Mouse (Mus musculus): ENCODE measurements around the gene Inpp5d.

Gene Inpp5d

GRCm38 (mm10) chr1:87620211-87620668 lies at the start of gene Inpp5d:
Gene Inpp5d (plus strand): TSS chr1:87620312.
- peak; percentile 42 to 52 for DNase-seq

DNA sequence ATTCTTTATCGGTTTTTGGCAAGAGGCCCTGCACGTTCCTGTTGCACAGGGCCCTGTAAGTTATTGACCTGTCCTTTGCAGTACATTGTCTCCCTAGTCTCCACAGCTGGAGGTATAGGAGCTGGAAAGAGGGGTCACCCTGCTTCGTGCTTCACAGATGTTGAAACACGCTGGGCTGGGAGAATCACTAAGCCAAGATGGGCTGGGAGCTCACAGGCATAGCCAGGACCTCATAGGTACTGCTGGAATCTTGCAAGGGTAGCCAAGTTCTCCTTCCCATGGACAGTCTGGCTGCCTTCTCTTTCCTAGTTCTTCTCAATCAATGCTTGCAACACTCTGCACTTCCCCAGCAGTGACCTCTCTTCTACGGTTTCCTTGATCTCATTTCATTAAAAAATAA lies 46.9 kb upstream of the Inpp5d start:
- peak; percentile 14 to 31 for DNase-seq

- peak; percentile 91 to 96 for DNase-seq
Observed at GRCm38 (mm10) chr1:87573800-87574215, 46.3 kb upstream of the Inpp5d start, which contains the start of gene Ngef. Gene Ngef (minus strand): TSS chr1:87573870.

- peak in 1 of 2 experiments; percentile 29 for DNase-seq
Observed at GRCm38 (mm10) chr1:87574353-87574752, 45.8 kb upstream of the Inpp5d start.

GRCm38 (mm10) chr1:87574785-87575184 lies 45.3 kb upstream of the Inpp5d start:
- DNase-seq, result peak; percentile 95 to 98

- DNase-seq, result no peak
Observed at GRCm38 (mm10) chr1:87578965-87579364, 41.1 kb upstream of the Inpp5d start.

DNA sequence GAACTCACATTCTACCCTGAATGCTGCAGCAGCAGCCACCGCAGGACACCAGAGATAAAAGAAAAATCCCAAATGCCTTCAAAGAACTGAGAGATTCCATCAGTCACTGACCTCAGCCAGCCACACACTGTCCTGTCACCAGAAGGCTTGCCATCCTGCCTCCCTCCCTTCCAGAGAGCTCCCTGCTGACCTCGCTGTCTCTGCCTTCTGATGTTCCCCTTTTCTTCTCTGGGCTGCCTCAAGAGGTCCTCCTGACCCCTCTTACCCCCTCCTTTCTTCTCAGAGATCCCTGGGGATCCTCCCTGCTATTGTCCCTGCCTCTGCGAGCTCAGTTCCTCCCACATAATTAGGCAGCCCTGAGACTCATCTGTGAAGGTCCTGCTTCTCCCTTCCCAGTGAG lies 39.3 kb upstream of the Inpp5d start:
- DNase-seq, result no peak

- no peak for DNase-seq
Observed at GRCm38 (mm10) chr1:87589162-87589561, 30.9 kb upstream of the Inpp5d start.

DNA sequence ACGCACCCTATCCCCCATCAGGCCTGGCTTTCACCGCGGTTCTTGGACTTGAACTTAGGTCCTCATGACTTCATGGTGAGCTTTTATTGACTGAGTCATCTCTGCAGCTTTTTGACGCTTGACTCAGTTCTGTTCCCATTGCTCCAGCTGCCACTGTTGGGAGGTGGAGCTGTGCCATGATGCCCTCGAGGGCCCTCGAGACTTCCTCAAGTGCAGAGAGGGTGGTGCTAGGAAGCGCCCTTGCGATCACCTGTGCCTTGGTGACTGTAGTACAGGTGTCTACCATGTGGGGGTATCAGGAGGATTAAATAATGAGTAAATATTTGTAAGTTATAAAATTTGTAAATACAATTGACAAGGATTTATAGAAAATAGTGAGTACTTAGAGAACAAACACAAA lies 30.1 kb upstream of the Inpp5d start:
- DNase-seq, result no peak

- no peak for DNase-seq
Observed at GRCm38 (mm10) chr1:87594261-87594660, 25.9 kb upstream of the Inpp5d start.

DNA sequence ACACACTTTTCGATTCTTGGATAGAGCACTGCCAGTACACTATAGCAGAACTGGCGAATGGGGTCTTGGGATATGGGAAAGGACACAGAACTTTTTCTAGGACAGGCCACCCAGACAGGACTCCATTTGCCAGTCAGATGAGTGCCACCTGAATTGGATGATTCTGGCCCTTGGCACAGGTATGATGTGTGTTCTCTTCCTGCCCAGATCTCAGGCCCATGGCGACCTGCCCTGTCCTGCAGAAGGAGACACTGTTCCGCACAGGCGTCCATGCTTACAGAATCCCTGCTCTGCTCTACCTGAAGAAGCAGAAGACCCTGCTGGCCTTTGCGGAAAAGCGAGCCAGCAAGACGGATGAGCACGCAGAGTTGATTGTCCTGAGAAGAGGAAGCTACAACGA lies 25.4 kb upstream of the Inpp5d start:
- no peak for DNase-seq

DNA sequence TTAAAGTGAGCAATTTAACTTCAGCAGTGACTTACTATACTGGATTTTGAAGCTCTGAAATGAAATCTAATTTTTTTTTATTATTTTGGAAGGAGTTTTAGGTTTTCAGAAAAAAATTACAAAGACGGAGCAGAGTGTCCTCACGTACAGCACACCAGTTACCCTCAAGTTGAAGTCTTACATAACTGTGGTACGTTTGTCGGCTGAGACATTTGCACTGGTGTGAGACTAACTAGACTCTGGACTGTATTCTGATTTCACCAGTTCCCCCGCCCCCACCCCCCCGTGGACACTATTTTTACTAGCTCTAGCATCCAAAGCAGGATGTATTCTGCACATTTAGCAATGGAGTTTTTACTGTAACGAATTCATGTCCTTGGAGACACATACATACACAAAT lies 19.6 kb upstream of the Inpp5d start:
- DNase-seq, result peak in 1 of 2 experiments; percentile 65

DNA sequence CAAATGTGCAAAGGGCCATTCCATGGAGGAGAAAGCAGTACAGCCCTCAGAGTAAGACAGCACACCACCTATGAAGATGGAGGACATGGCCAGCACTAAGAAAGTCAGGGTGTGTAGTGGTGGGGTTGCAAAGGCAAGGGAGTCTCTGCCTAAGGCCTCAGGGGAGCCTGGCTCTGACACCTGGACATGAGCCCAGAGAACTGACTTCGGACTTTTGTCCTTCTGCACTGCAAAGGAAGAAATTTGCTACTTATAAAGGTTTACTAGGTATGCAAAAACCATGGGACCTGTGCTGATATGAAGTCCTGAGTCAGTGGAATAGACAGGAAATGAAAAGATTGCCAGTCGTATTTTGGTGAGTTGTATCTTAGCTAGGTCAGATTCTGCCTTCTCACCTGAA lies 18.3 kb upstream of the Inpp5d start:
- DNase-seq, result peak; percentile 54 to 57

DNA sequence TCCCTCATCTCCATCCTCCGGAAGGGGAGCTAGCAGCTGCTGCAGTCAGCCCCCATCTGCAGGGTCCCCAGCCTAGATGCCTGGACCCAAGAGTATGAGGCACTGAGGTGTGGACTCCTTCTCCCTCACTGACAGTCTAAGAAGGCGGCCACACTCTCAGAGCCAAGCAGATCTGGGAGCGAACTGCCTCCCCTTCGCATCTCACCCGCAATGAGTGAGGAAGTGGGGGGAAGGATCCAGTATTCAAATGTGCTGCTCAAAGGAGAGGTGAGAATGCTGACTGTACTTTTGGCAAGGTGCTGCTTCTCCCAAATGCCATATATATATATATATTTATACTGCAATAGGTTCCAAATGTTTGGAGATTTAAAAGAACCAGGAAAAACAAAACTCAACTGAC lies 16.7 kb upstream of the Inpp5d start:
- no peak for DNase-seq

DNA sequence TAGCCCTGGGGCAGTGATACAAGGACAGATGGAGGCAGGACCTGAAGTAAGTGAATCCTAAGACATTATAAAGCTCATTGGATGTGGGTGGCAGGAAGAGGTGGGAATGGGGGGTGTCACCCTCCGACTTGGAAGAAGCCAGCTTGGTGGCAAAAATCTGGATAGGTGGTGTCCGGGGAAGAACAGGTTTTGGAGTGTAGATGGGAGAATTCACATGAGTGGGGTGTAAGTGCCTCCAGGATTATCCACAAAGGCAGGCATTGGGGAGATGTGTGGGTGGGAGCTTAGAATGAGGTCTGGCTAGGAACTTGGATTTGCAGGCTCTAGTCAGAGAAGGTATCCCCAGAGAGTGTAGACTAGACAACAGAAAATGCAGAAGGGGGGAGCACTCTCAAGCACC lies 14.8 kb upstream of the Inpp5d start:
- DNase-seq, result no peak

DNA sequence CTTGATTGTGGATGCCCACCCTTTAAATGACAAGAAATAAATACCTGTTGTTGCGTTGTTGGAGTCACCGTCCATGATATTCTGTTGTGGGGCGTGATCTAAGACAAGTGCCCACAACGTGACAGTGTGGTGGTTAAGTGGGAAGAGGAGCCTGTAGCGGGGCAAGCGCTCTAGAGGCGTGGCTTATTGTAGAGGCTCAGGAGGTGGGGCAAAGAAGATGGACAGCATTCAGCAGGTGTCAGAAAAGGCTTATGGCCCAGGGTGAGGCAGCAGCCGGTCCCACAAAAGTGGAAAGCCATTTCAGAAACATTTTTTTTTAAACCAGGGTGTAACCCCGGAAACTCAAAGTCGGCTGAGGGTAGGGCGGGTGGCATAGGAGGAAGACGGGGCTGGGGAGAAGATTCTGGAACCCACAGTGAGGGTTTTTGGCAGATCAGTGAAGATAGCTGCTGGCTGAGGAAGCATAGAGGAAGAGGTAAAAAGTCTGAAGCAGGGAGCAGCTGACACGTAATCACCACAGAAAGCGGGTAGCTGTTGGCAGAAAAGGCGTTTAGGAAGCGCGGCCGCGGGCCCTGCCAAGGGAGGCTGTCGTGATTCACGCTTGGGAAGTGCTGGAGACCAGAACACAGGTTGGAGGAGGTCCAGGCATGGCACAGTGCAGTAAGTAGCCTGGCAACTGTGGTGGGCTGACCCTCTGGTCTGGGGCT lies 12.6 kb upstream of the Inpp5d start:
- peak; percentile 46 to 57 for DNase-seq

DNA sequence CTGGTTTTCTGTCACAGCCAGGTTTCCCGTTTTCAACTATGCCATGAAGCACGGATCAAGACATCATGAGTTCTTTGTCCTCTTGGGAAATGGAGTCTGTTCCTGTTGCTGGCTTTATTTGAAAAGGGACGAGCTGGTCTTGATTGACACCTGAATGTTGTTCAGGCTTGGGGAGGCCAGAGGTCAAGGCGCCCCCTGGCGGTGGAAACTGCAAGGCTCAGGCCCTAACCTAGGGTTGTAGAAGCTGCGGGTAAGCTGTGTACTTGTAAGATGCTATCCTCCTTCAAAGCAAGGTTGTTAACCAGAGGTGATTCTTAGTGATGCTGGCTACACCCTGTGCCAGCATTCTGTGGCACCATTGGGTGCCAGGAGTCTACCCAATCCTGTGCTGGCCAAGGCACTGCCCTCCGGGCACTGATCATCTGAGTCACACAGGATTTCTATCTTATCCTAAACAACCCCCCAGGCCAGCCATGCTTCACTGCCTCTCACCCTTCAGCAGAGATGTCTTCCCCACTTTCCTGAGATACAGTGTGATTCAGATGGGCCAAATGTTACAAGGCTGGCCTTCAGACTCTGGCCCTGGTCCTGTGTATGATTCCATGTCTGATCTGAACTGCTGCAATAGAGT lies 11.6 kb upstream of the Inpp5d start:
- DNase-seq, result peak; percentile 73 to 91

DNA sequence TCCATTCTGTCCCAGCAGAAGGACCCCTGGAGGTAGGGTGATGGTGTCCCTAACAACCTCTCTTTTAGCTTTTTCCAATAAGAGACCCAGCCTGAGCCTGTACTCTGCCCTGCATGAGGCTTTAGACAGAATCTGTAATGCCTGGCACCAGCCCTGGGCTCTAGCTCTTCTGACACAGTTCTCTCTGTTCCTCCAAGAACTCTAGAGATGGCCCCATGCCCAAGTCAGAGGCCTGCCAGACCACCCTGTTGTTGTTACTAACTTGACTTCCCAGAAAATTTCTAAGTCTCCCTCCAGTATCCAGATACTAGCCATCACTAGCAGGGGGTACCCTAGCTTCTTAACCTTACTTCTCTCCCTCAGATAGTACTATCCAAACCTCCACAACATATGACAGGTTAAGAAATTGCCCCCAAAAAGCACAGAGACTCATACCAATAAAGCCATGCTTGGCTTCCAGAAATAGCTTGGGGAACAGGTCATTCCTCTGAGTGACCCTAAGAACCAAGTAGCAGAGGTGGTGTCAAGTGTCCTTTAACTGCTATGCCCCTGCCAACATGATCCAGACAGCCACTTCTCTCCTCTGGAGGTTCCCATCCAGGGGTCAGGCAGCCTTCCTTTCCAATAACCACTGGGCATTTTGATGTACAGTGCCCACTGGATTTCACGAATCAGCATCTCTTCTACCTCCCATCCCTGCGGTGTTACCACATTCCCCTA lies 5.4 kb upstream of the Inpp5d start:
- no peak for DNase-seq

DNA sequence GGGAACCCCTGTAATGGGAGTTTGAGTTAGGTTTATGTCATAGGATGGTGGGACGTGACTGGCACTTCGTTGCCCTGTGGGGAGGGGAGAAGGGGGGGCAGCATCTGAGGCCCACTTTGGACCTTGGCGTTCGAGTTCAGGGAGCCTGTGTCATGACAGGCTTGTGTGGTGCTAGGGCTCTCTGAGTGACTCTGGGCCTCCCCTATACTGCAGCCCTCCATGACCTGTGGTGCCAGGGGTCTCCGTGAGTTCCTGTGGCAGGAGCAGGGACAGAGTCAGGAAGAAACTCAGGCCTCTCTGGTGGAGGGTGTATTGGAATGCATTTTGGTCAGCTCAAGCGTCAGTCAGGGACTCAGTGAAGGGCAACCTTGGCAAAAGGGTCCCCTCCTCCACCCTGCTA lies 581 bp downstream of the Inpp5d start:
- DNase-seq, result no peak

DNA sequence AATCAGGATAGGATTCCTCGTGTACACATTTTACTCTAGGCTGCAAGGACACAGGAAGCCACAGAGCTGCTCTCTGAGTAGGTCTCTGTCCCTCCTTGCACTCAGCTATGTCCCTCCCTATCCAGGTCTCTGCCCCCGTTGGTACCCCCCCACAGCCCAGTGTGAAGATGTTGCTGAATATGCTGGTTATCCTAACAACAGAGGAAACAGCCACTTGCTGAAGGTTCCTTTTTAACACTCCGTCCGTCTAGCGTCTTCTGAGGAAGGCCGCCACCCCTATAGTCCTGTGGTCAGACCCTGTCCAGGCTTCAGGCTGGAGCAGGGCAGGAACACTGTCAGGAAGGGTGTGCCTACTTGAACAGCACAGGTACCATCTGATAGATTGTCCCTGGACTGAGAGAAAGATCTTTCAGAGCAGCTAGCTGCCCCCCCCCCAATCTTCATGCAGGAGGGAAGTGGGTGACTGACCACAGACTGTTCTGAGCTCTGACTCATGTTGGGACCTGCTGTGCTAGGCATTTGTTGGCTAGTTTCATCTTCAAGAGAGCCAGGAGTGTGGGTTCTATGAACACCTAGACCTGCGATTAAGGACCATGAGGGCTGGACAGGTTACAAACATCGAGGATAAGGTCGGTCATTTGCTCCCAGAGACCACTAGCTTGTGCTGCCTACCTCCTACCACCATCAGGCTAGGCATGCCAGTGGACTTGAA lies 1.2 kb downstream of the Inpp5d start:
- no peak for DNase-seq

DNA sequence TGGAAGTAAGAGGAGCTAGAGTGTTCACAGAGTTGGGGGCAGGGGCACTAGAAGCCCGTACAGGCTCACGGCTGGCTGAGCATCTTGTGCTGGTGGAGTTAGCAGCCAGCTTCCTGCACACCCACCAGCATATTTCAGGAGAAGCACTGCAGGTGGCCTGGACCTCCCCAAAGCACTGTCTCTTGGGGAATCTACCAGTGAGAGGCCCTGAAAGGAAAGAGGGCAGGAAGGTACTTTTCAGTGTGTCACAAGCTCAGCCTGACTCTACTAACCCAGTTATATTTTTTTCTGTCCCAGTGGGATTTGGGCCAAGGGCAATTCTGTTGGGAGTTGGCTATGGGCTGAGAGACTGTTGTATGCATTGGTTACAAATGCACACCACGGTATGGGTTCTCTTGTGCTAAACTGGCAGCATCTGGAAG lies 1.8 kb downstream of the Inpp5d start:
- DNase-seq, result no peak

DNA sequence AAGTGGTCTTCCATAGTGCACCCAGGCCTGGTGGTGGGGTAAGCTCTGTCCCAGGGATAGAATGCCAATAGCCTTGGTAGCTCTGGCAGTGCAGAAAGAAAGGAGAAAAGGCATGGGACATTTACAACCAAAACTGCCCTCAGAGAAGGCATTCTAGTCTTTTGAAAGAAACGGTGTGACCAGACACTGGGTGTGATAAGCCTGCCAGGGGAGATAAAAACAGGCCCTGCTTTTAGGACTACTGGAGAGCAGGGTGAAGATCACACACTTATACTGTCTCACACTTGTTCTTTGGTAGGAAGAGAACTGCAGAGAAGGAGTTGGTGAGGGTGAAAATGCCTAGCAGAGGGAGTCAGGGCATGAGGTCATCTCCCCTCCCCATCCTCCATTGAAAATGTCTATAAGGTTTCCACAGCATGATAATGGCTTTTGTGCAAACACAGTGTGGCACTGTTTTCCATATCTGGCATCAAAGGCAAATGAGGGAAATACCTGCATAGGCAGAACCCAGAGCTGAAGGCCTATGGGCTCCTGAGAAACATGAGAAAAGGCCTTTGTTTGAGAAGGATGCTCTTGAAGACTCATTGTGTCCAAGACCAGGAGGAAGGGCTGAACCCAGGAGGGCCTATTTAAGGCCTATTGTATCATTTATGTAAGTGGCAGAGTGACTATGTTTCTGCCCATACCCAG lies 4.0 kb downstream of the Inpp5d start:
- no peak for DNase-seq
